Mouse (Mus musculus) limb, embryonic 15.5 days (tissue): Measurements from ENCODE around the gene Irak2. TPM values are rescaled to one million over a fixed set of nuclear protein-coding genes. Genes with fewer than 3 reads are reported as not detected.

Experiments used
- ATAC-seq: fragments of 200-750 bp; cut with Nextera tagmentation; 2 replicates; pipeline ENCODE4 v1.8.0; 2017; ENCODE audit warnings: low read depth, moderate TSS enrichment; ENCODE audit not compliant: insufficient number of reproducible peaks, low FRiP score, low TSS enrichment
- H3K27ac ChIP-seq: fragments of 300-500 bp; sonication (generic); 2 replicates; pipeline ENCODE4 v1.5.1; 2015; ENCODE audit warnings: moderate library complexity, mild to moderate bottlenecking, inconsistent platforms
- H3K27me3 ChIP-seq: fragments of 300-500 bp; sonication (generic); 2 replicates; pipeline ENCODE4 v1.6.1; 2015; ENCODE audit warnings: inconsistent platforms
- H3K36me3 ChIP-seq: fragments of 300-500 bp; sonication (generic); 2 replicates; pipeline ENCODE4 v1.6.1; 2015; ENCODE audit warnings: inconsistent platforms
- H3K4me1 ChIP-seq: fragments of 300-500 bp; sonication (generic); 2 replicates; pipeline ENCODE4 v1.6.1; 2015; ENCODE audit warnings: inconsistent platforms
- H3K4me2 ChIP-seq: fragments of 300-500 bp; sonication (generic); 2 replicates; pipeline ENCODE4 v1.6.1; 2015; ENCODE audit warnings: mild to moderate bottlenecking, inconsistent platforms
- H3K4me3 ChIP-seq: fragments of 300-500 bp; sonication (generic); 2 replicates; pipeline ENCODE4 v1.5.1; 2015; ENCODE audit warnings: mild to moderate bottlenecking, inconsistent platforms
- H3K9ac ChIP-seq: fragments of 300-500 bp; sonication (generic); 2 replicates; pipeline ENCODE4 v1.6.1; 2015; ENCODE audit warnings: inconsistent platforms
- H3K9me3 ChIP-seq: fragments of 300-500 bp; sonication (generic); 2 replicates; pipeline ENCODE4 v1.6.1; 2016; ENCODE audit warnings: inconsistent platforms
- WGBS: fragments of 180-500 bp; shearing (Covaris S2); methylation state at CpG from one replicate; pipeline ENCODE4 v1.1.7; 2015; 5-methylcytosine and 5-hydroxymethylcytosine counted together
- polyA plus RNA-seq: library from polyadenylated mRNA; unstranded; fragments of >200 nt; fragmentation: Nextera tagmentation; extraction: Ambion mirVana; gene quantifications from 2 replicates; pipeline ENCODE4 v1.2.1, GENCODE M21; 2015

The Irak2 gene
- polyA plus RNA-seq, 1 experiment from 2014 or later = 4.6 TPM

- H3K9ac ChIP-seq = no peak overlapping the region
- H3K27me3 ChIP-seq = no peaks in the 10 kb centered on the region
- H3K9me3 ChIP-seq = no peaks in the 10 kb centered on the region
- no peak overlapping the region for H3K27ac ChIP-seq
- 66% methylated on average over 4 of the region's 4 CpGs for WGBS
- peaks cover 4% of the 10 kb centered on the region for H3K4me1 ChIP-seq
- no peaks in the 10 kb centered on the region for H3K36me3 ChIP-seq
- no peak overlapping the region for H3K4me3 ChIP-seq
- ATAC-seq = no peak
- H3K4me2 ChIP-seq = no peak overlapping the region
These were observed 37.0 kb downstream of the Irak2 start for GRCm38 (mm10) chr6:113675234-113675633.

DNA sequence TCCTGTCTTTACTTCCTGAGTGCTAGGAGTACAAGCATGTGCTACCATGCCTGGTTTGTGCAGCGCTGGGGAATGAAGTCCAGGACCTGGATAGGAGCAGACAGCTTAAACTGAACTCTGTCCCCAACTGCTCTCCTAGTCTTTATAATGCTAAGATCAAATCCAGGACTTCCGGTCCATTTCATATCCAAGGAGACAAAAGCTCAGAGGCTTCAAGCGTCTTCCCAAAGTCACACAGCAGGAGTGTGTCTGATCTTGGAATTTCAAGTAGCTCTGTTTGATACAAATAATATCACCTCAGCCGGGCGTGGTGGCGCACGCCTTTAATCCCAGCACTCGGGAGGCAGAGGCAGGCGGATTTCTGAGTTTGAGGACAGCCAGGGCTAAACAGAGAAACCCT lies 37.7 kb downstream of the Irak2 start:
- 92% methylated on average over 9 of the region's 9 CpGs for WGBS
- no peak overlapping the region for H3K4me2 ChIP-seq
- no peaks in the 10 kb centered on the region for H3K36me3 ChIP-seq
- no peaks in the 10 kb centered on the region for H3K27me3 ChIP-seq
- H3K27ac ChIP-seq = no peak overlapping the region
- no peak overlapping the region for H3K4me3 ChIP-seq
- ATAC-seq = no peak
- peaks cover 4% of the 10 kb centered on the region for H3K4me1 ChIP-seq
- no peak overlapping the region for H3K9ac ChIP-seq
- H3K9me3 ChIP-seq = no peaks in the 10 kb centered on the region

DNA sequence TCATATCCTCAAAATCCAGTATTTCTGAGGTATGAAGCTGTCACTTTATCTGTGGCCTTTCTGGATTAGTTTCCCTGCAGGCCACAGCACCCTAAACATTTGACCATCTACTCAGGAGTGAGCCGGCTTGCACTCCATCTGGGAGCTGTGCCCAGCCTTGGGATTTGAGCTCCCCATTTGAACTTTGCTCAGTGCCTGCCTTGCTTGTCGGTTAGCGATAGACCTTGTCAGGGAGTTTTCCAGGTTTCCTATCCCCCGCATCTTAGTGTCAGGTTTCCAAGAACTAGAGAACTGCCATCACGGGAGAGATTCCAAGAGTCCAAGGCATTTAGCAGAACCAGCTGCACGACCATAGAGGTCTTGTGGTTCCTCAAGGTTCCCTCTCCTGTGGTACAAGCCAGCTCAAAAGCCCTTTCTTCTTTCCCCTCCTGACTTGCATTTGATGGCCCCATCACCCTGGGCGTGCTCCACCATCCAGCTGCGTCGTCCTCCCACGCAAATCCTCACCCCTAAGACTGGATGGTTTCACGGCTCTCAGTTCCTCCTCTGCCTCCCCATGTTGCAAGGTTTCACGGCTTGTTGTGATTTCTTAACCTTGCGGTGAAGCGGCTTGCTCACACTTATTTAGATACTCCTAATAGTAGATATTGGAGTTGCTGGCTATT lies 38.9 kb downstream of the Irak2 start:
- WGBS = 56% methylated on average over 14 of the region's 14 CpGs
- no peaks in the 10 kb centered on the region for H3K9me3 ChIP-seq
- no peak overlapping the region for H3K27ac ChIP-seq
- no peak overlapping the region for H3K4me3 ChIP-seq
- ATAC-seq = no peak
- H3K27me3 ChIP-seq = no peaks in the 10 kb centered on the region
- no peaks in the 10 kb centered on the region; the same call in 1 of the 2 replicates for H3K36me3 ChIP-seq
- no peak overlapping the region for H3K4me2 ChIP-seq
- H3K4me1 ChIP-seq = peaks cover 4% of the 10 kb centered on the region
- H3K9ac ChIP-seq = no peak overlapping the region

DNA sequence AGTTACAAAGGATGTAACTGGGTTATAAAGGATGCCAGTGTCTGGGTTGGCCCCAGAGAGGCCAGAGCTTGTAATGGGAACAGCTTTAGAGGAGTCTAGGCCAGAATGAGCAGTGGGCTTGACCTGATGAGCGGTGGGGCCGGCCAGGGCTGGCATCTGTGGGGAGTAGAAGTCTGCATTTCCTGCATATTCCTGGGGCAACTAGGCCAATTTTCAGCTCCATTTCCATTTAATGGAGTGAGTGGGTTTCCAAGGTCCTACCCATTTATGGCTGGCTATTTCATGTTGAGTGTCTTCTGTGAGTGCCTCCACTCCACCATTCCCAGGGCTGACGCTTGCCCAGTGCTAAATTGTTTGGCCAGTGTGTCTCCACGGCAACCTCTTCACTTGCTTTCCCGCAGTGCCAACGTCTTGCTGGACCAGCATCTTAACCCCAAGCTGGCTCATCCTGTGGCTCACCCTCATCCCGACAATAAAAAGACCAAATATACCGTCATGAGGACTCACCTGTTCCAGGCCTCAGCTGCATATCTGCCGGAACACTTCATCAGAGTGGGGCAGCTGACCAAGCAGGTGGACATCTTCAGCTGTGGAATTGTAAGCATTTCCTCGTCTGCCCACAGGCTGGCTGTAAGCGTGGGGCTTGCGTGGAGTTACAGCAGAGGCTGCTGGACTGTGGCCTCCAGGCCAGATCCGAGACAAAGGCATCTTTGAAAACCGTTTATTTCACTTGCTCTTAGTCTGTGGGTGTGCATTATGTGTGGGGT lies 40.2 kb downstream of the Irak2 start:
- Histone ChIP-seq H3K9ac (no peak overlapping the region), H3K4me3 (no peak overlapping the region), H3K9me3 (no peaks in the 10 kb centered on the region), H3K27me3 (no peaks in the 10 kb centered on the region), H3K4me2 (no peak overlapping the region), H3K36me3 (no peaks in the 10 kb centered on the region; the same call in 1 of the 2 replicates), H3K4me1 (peaks cover 4% of the 10 kb centered on the region), H3K27ac (no peak overlapping the region)
- 76% methylated on average over 14 of the region's 14 CpGs for WGBS
- ATAC-seq = no peak

GRCm38 (mm10) chr6:113679993-113680566 lies 41.8 kb downstream of the Irak2 start:
- Histone ChIP-seq H3K4me1 (peaks cover 4% of the 10 kb centered on the region), H3K27me3 (no peaks in the 10 kb centered on the region), H3K4me3 (no peak overlapping the region), H3K9ac (no peak overlapping the region), H3K36me3 (no peaks in the 10 kb centered on the region; the same call in 1 of the 2 replicates), H3K27ac (no peak overlapping the region), H3K4me2 (no peak overlapping the region), H3K9me3 (no peaks in the 10 kb centered on the region)
- WGBS = 85% methylated on average over 9 of the region's 9 CpGs
- ATAC-seq = no peak

DNA sequence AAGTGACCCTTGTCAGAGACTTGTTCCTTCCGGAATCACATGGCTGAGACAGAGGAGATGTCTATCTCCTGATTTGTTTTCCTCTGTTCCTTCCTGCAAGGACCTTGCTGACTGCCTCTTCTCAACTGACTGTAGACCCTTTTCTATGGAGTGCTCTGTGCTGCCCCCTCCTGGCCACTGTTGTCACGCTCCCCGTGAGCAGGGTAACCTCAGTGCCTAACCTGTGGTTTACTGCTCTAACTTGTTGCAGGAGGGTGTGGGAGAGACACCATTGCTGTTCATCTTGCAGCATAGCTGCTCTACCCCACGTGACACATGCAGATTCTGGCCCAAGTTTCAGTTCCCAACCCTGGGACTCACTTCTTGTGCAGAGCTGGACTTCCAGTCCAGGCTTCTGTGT lies 43.0 kb downstream of the Irak2 start:
- Histone ChIP-seq H3K9me3 (no peaks in the 10 kb centered on the region), H3K27ac (no peak overlapping the region), H3K4me3 (no peak overlapping the region), H3K36me3 (no peaks in the 10 kb centered on the region; the same call in 1 of the 2 replicates), H3K9ac (no peak overlapping the region), H3K4me2 (no peak overlapping the region), H3K4me1 (peaks cover 4% of the 10 kb centered on the region), H3K27me3 (no peaks in the 10 kb centered on the region)
- ATAC-seq = no peak; the same call in 1 of the 2 replicates
- 22% methylated on average over 4 of the region's 4 CpGs for WGBS

- H3K36me3 ChIP-seq = no peaks in the 10 kb centered on the region; the same call in 1 of the 2 replicates
- H3K9me3 ChIP-seq = no peaks in the 10 kb centered on the region
- no peak overlapping the region for H3K9ac ChIP-seq
- no peak for ATAC-seq
- peaks cover 2% of the 10 kb centered on the region for H3K4me1 ChIP-seq
- H3K4me2 ChIP-seq = no peak overlapping the region
- no peak overlapping the region for H3K4me3 ChIP-seq
- H3K27ac ChIP-seq = no peak overlapping the region
- H3K27me3 ChIP-seq = no peaks in the 10 kb centered on the region
- 79% methylated on average over 10 of the region's 10 CpGs for WGBS
These were observed 45.0 kb downstream of the Irak2 start for GRCm38 (mm10) chr6:113683081-113683825.

DNA sequence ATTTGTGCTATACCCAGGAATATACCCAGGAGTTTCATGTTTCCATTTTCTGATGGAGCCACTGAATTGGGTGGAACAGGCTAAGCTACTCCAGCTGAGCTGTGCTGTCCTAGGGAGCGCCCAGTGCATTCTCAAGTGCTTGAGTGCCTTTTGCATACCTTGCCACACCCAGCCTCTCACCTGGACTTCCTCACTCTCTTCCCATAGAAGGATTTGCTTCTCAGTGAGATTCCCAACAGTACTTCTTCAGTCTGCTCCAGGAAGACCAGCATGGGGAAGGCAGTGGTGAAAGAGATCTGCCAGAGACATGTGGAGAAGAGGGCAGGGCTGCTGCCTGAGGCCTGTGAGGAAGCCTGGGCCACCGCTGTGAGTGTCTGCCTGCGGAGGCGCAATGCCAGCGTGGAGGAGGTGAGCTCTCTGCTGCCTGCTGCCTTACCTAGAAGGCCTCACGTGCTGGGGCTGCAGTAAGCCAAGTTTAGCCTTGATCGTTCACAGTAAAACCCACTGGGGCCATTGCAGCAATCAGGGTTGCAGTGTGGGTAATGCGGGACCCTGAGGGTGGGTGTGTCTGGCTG lies 48.4 kb downstream of the Irak2 start:
- 43% methylated on average over 8 of the region's 8 CpGs for WGBS
- Histone ChIP-seq H3K4me1 (peaks cover 13% of the 10 kb centered on the region), H3K4me2 (0 out of 2 replicates have a peak overlapping the region, but pooled peaks have one; percentile 3), H3K9me3 (no peaks in the 10 kb centered on the region), H3K36me3 (no peaks in the 10 kb centered on the region; the same call in 1 of the 2 replicates), H3K4me3 (no peak overlapping the region), H3K9ac (no peak overlapping the region), H3K27ac (no peak overlapping the region), H3K27me3 (no peaks in the 10 kb centered on the region)
- no peak for ATAC-seq

- Histone ChIP-seq H3K4me1 (peaks cover 13% of the 10 kb centered on the region), H3K27me3 (no peaks in the 10 kb centered on the region), H3K4me2 (no peak overlapping the region), H3K36me3 (no peaks in the 10 kb centered on the region), H3K9ac (no peak overlapping the region), H3K27ac (0 out of 2 replicates have a peak overlapping the region, but pooled peaks have one; percentile 59), H3K9me3 (no peaks in the 10 kb centered on the region), H3K4me3 (no peak overlapping the region)
- ATAC-seq = no peak
- 16% methylated on average over 7 of the region's 7 CpGs for WGBS
These were observed 51.7 kb downstream of the Irak2 start for GRCm38 (mm10) chr6:113690008-113690399.

GRCm38 (mm10) chr6:113690400-113691083 lies 52.3 kb downstream of the Irak2 start:
- H3K9ac ChIP-seq = no peak overlapping the region
- H3K4me3 ChIP-seq = no peak overlapping the region
- H3K36me3 ChIP-seq = no peaks in the 10 kb centered on the region
- H3K27me3 ChIP-seq = no peaks in the 10 kb centered on the region
- no peaks in the 10 kb centered on the region for H3K9me3 ChIP-seq
- ATAC-seq = no peak
- H3K27ac ChIP-seq = peak overlapping the region; percentile 59; the same call in 1 of the 2 replicates
- H3K4me1 ChIP-seq = peaks cover 13% of the 10 kb centered on the region
- peak overlapping the region; percentile 14; the same call in 1 of the 2 replicates for H3K4me2 ChIP-seq
- 5% methylated on average over 14 of the region's 14 CpGs for WGBS

DNA sequence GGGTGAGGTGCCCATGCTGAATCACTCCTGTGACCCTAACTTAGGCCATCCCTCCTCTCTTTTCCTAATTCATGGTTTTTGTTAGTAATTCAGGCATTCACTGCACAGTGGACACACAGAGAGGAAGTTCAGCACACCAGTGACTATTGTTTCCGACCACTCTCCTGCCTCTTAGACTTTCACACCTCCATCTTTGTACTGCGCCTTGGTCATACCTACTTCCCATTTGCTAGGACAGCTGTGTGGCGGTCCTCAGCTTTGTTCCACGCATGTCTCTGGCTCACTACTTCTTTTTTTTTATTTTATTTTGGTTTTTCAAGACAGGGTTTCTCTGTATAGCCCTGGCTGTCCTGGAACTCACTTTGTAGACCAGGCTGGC lies 52.8 kb downstream of the Irak2 start:
- 78% methylated on average over 4 of the region's 4 CpGs for WGBS
- Histone ChIP-seq H3K9me3 (no peaks in the 10 kb centered on the region), H3K4me2 (peak overlapping the region; percentile 14; the same call in 1 of the 2 replicates), H3K4me1 (peaks cover 16% of the 10 kb centered on the region), H3K27me3 (no peaks in the 10 kb centered on the region), H3K4me3 (no peak overlapping the region), H3K27ac (peak overlapping the region; percentile 59; the same call in 1 of the 2 replicates), H3K36me3 (no peaks in the 10 kb centered on the region), H3K9ac (no peak overlapping the region)
- no peak for ATAC-seq
